Mouse (Mus musculus) lung, postnatal 0 days (tissue): ENCODE results near the gene Prm2. TPM values are rescaled to one million over a fixed set of nuclear protein-coding genes. Genes with fewer than 3 reads are reported as not detected.
"Not testable (repeated sequence)": the region's sequence is repeated elsewhere in the genome, so short reads cannot be mapped to it uniquely, and the experiment has no call there.

Experiments used
- ATAC-seq: fragments of 200-750 bp; cut with Nextera tagmentation; 2 replicates; pipeline ENCODE4 v1.8.0; 2017; ENCODE audit warnings: moderate library complexity
- DNase-seq: peaks from one replicate; pipeline ENCODE4 v3.0.0-alpha.2; 2016; ENCODE audit warnings: low spot score
- H3K27ac ChIP-seq: fragments of 300-500 bp; sonication (generic); 2 replicates; pipeline ENCODE4 v1.5.1; 2014; ENCODE audit warnings: antibody characterized with exemption, mild to moderate bottlenecking, low read length, mixed read lengths
- H3K27me3 ChIP-seq: fragments of 300-500 bp; sonication (generic); replicated peaks from 2 replicates; pipeline ENCODE4 v1.6.1; 2014; ENCODE audit warnings: low read length, mixed read lengths; ENCODE audit not compliant: insufficient read depth
- H3K36me3 ChIP-seq: fragments of 300-500 bp; sonication (generic); 2 replicates; pipeline ENCODE4 v1.6.1; 2014; ENCODE audit warnings: low read length, mixed read lengths; ENCODE audit not compliant: insufficient read depth
- H3K4me1 ChIP-seq: fragments of 300-500 bp; sonication (generic); 2 replicates; pipeline ENCODE4 v1.6.1; 2014; ENCODE audit warnings: antibody characterized with exemption, low read depth, low read length, mixed read lengths; ENCODE audit not compliant: insufficient read depth
- H3K4me2 ChIP-seq: fragments of 300-500 bp; sonication (generic); replicated peaks from 2 replicates; pipeline ENCODE4 v1.6.1; 2014; ENCODE audit warnings: low read depth, mild to moderate bottlenecking, low read length, moderate library complexity, mixed read lengths
- H3K4me3 ChIP-seq: fragments of 300-500 bp; sonication (generic); 2 replicates; pipeline ENCODE4 v1.5.1; 2014; ENCODE audit warnings: low read depth, low read length
- H3K9ac ChIP-seq: fragments of 300-500 bp; sonication (generic); replicated peaks from 2 replicates; pipeline ENCODE4 v1.6.1; 2014; ENCODE audit warnings: low read depth, mild to moderate bottlenecking
- H3K9me3 ChIP-seq: fragments of 300-500 bp; sonication (generic); 2 replicates; pipeline ENCODE4 v1.6.1; 2016; ENCODE audit warnings: low read length, mixed read lengths
- CTCF ChIP-seq: IDR thresholded peaks from 2 replicates; pipeline ENCODE4 v1.5.1; 2016; ENCODE audit warnings: antibody characterized with exemption, mild to moderate bottlenecking
- EP300 ChIP-seq: IDR thresholded peaks from 2 replicates; pipeline ENCODE4 v1.6.1; 2016; ENCODE audit warnings: antibody characterized with exemption, mild to moderate bottlenecking, control low read depth
- WGBS: fragments of 180-500 bp; shearing (Covaris S2); extraction: QIAGEN DNeasy Blood & Tissue Kit; methylation state at CpG from one replicate; pipeline ENCODE4 v1.1.7; 2014; 5-methylcytosine and 5-hydroxymethylcytosine counted together
- polyA plus RNA-seq: library from polyadenylated mRNA; unstranded; fragments of >200 nt; fragmentation: Nextera tagmentation; extraction: Ambion mirVana; gene quantifications from 2 replicates; pipeline ENCODE4 v1.2.1, GENCODE M21; 2015

Gene Prm2
- polyA plus RNA-seq, 1 experiment from 2014 or later, result not detected

DNA sequence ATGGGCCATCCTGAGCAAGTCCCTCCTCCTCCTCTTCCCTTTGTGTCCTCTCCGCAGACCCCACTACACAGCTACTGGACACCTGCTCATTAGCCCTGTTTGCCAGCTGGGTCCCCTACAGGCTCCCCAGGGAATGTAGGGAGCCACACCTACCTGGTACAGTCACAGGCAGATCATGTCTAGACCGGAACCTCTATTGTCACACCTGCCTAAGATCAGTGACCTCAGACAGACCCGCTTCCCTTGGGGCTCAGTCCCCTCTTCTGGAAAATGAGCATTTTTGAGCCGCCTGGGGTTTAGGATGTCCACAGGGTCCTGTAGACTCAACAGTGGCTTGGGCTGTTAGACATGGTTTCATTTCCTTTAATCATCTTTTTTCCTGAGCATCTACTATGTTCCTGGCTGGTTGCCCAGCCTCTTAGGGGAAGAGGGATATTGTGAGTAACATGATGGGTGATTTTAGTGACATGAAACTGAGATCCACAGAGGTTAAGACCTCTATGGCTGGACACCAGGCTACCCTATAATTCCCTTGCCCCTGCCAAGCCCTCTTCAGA is 22.7 kb upstream of the Prm2 start:
- no peak for ATAC-seq
- DNase-seq, result no peak
- Histone ChIP-seq H3K4me2 (no peak overlapping the region), H3K9ac (no peak overlapping the region), H3K27me3 (no peaks in the 10 kb centered on the region), H3K9me3 (no peaks in the 10 kb centered on the region), H3K4me3 (no peak overlapping the region), H3K36me3 (no peaks in the 10 kb centered on the region), H3K4me1 (no peaks in the 10 kb centered on the region), H3K27ac (no peak overlapping the region)
- TF ChIP-seq CTCF, result no peak
- no peak for TF ChIP-seq EP300
- WGBS, result 71% methylated on average over 4 of the region's 4 CpGs

DNA sequence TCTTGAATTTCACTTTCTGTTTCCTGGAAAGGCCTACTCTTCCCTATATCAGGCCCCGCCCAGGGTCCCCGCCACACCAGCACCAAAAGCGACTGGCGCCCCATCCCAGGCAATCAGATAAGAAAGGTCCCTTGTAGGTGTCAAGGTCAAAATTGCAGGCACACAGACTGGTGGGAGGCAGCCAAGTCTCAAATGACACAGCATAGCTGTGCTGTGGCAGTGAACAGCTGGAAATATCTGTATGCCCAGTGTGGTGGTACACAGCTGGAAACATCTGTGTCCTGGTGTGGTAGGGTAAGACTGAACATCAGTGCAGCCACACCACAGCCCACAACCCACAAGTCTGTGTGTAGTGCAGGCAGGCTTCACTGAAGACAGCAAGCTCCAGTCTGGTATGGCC is 18.9 kb upstream of the Prm2 start:
- H3K36me3 ChIP-seq, result no peaks in the 10 kb centered on the region
- H3K9me3 ChIP-seq, result no peaks in the 10 kb centered on the region
- TF ChIP-seq CTCF (no peak), EP300 (peak; percentile 52; the same call in 1 of the 2 replicates)
- 45% methylated on average over 4 of the region's 4 CpGs for WGBS
- no peak overlapping the region for H3K9ac ChIP-seq
- DNase-seq (peak; percentile 67), ATAC-seq (peak; percentile 92)
- no peaks in the 10 kb centered on the region for H3K27me3 ChIP-seq
- H3K4me1 ChIP-seq, result no peaks in the 10 kb centered on the region
- no peak overlapping the region for H3K27ac ChIP-seq
- H3K4me3 ChIP-seq, result no peak overlapping the region
- H3K4me2 ChIP-seq, result no peak overlapping the region

DNA sequence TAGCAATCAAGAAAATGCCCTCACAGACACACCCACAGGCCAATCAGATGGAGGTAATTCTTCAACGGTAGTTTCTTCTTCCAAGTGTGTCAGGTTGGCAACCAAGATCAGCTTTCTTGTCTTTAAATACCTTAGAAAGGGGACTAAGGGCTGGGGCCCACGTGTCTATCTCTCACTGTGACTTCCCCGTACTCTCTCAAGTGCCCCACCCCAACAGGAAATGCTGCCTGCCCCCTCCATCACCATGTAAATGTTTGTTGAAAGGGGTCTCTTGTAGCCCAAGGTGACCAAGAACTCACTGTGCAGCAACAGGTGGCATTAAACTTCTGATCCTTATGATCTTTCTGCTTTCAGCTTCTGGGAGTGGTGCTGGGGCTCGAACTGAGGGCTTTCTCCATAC is 17.8 kb upstream of the Prm2 start:
- H3K36me3 ChIP-seq, result no peaks in the 10 kb centered on the region
- TF ChIP-seq EP300, result no peak
- no peak for TF ChIP-seq CTCF
- no peak overlapping the region for H3K9ac ChIP-seq
- no peak overlapping the region for H3K4me3 ChIP-seq
- H3K27me3 ChIP-seq, result no peaks in the 10 kb centered on the region
- no peak overlapping the region for H3K4me2 ChIP-seq
- H3K4me1 ChIP-seq, result no peaks in the 10 kb centered on the region
- H3K9me3 ChIP-seq, result no peaks in the 10 kb centered on the region
- no peak overlapping the region for H3K27ac ChIP-seq
- WGBS, result 68% methylated on average over 4 of the region's 4 CpGs
- no peak for DNase-seq
- ATAC-seq, result no peak

DNA sequence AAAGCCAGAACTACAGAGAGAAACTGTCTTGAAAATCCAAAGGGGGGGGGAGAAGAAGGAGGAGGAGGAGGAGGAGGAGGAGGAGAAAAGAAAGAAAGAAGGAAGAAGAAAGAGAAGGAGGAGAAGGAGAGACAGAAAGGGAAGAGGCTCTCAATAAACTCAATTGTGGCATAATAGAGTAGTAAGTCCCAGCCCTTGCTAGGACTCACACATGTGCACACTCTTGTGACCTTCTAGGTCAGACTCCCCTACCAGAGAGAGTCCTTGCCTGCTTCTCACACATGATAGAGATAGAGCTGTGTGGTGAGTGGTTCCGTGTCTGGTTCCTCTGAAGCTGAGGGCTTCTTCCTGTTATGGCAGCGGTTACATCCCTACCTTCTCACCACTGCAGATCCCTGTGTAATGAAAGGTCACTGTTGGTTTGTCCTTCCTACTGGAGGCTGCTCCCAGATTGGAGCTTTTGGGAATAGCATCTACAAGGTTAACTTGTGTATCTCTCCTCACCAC is 17.0 kb upstream of the Prm2 start, which contains the start of gene Gm11172:
Gene Gm11172 (plus strand): TSS at position 51 of the 507 bp plus-strand sequence.
- ATAC-seq, result no peak
- H3K27me3 ChIP-seq, result no peaks in the 10 kb centered on the region
- no peaks in the 10 kb centered on the region for H3K9me3 ChIP-seq
- no peak within 1 kb of the TSS for H3K9ac ChIP-seq
- H3K36me3 ChIP-seq, result no peaks in the 10 kb centered on the region
- no peak within 1 kb of the TSS for H3K4me2 ChIP-seq
- TF ChIP-seq EP300, result no peak
- TF ChIP-seq CTCF, result no peak
- no peaks in the 10 kb centered on the region for H3K4me1 ChIP-seq
- H3K27ac ChIP-seq, result no peak within 1 kb of the TSS
- DNase-seq, result no peak
- 71% methylated on average over 2 of the region's 2 CpGs for WGBS
- no peak within 1 kb of the TSS for H3K4me3 ChIP-seq

DNA sequence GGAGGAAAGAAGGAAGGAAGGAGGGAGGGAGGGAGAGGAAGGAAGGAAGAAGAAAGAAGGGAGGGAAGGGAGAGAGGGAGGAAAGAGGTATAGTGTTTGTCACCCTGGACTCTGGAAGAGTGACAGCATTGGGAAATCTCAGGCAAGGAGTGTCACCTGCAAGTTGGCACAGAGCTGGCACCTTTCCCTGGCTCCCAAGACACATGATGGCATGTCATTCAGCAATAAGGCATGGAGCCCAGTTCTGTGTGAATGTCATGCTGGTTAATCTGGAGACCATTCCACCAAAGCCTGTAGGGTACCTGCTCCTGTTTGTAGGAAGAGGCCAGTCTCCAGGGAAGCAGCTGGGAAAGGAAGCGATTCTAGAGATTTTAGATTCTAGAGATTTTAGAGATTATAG is 14.4 kb upstream of the Prm2 start:
- Histone ChIP-seq H3K9ac (no peak overlapping the region), H3K27ac (no peak overlapping the region), H3K4me2 (no peak overlapping the region), H3K27me3 (no peaks in the 10 kb centered on the region), H3K4me1 (no peaks in the 10 kb centered on the region), H3K36me3 (no peaks in the 10 kb centered on the region), H3K9me3 (no peaks in the 10 kb centered on the region), H3K4me3 (no peak overlapping the region)
- TF ChIP-seq EP300 (no peak), CTCF (no peak)
- DNase-seq, result no peak
- WGBS, result 100% methylated on average over 1 of the region's 1 CpGs
- no peak for ATAC-seq

DNA sequence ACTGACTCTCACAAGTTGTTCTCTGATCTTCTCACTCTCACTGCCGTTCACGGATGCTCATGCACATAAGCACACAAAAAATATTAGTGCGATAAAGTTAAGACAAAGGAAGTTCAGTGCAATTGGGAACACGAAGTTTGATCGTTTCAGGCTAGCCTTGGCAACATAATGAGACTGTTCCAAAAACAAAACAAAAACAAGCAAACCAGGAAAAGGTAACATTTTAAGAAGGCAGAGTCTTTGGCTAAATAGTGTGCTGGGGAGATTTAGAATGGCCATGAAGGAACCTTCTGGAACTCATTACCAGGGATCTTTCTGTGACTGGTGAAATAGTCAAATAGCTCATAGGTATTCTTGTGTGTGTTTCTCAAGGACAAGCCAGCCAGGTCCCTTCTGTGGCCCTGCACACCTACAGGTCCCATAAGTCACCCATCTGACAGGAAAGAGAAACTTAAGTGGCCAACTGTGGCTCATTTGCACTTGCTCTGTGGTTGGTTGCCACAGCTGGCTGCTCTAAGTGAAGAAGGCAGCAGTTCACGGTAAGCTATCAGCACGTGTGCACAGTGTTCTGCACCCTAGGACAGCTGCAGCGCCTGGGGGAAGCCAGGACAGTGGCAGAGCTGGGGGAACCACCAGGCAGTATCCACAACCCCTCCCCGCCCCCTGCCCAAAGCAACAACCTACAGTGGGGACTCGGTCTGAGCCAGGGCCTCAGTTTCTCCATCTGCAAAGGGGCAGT is 10.0 kb upstream of the Prm2 start, which contains the start of gene Prm1:
Gene Prm1 (minus strand): TSS at position 51 of the 739 bp plus-strand sequence.
- Histone ChIP-seq H3K4me3 (no peak within 1 kb of the TSS), H3K4me1 (no peaks in the 10 kb centered on the region), H3K27me3 (no peaks in the 10 kb centered on the region), H3K9me3 (no peaks in the 10 kb centered on the region), H3K27ac (no peak within 1 kb of the TSS), H3K36me3 (no peaks in the 10 kb centered on the region), H3K4me2 (no peak within 1 kb of the TSS), H3K9ac (no peak within 1 kb of the TSS)
- 78% methylated on average over 10 of the region's 10 CpGs for WGBS
- TF ChIP-seq EP300, result no peak
- TF ChIP-seq CTCF, result no peak
- no peak for DNase-seq
- ATAC-seq, result no peak

DNA sequence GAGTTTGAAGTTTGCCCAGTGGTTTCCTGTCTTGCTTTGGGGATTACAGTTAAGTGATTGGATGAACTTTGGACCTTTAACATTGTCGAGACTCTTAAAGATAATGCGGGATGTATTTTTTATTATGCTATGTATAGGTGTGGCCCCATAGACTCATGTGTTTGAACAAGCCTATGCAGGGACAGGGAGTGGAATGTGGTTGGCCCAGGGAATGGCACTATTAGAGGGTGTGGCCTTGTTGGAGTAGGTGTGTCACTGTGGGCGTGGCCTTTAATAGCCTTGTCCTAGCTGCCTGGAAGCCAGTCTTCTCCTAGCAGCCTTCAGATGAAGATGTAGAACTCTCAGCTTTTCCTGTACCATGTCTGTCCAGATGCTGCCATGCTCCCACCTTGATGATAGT is 6.5 kb upstream of the Prm2 start:
- DNase-seq, H3K4me3 ChIP-seq, H3K4me1 ChIP-seq, H3K9ac ChIP-seq, H3K27me3 ChIP-seq, ATAC-seq, H3K27ac ChIP-seq, H3K36me3 ChIP-seq, H3K4me2 ChIP-seq, H3K9me3 ChIP-seq: not testable (repeated sequence)
- 69% methylated on average over 3 of the region's 3 CpGs for WGBS
